Mouse (Mus musculus) midbrain, embryonic 14.5 days (tissue): ENCODE data around the gene Gm8369. TPM values are rescaled to one million over a fixed set of nuclear protein-coding genes. Genes with fewer than 3 reads are reported as not detected.
"Not testable (repeated sequence)": the region's sequence is repeated elsewhere in the genome, so short reads cannot be mapped to it uniquely, and the experiment has no call there.

Experiments
- ATAC-seq: fragments of 200-750 bp; cut with Nextera tagmentation; 2 replicates; pipeline ENCODE4 v1.8.0; 2017; ENCODE audit warnings: moderate number of reproducible peaks, moderate library complexity; ENCODE audit not compliant: low FRiP score, low TSS enrichment
- DNase-seq: peaks from one replicate; pipeline ENCODE4 v3.0.0-alpha.2; 2015
- H3K27ac ChIP-seq: fragments of 300-500 bp; sonication (generic); replicated peaks from 2 replicates; pipeline ENCODE4 v1.5.1; 2014; ENCODE audit warnings: mild to moderate bottlenecking, low read depth, low read length, moderate library complexity
- H3K27me3 ChIP-seq: fragments of 300-500 bp; sonication (generic); 2 replicates; pipeline ENCODE4 v1.6.1; 2014; ENCODE audit warnings: low read length, control low read depth, mixed read lengths; ENCODE audit not compliant: control insufficient read depth, insufficient read depth
- H3K36me3 ChIP-seq: fragments of 300-500 bp; sonication (generic); 2 replicates; pipeline ENCODE4 v1.6.1; 2014; ENCODE audit warnings: low read length, control low read depth; ENCODE audit not compliant: control insufficient read depth, insufficient read depth
- H3K4me1 ChIP-seq: fragments of 300-500 bp; sonication (generic); 2 replicates; pipeline ENCODE4 v1.6.1; 2014; ENCODE audit warnings: mild to moderate bottlenecking, antibody characterized with exemption, low read length, control low read depth; ENCODE audit not compliant: control insufficient read depth, insufficient read depth
- H3K4me2 ChIP-seq: fragments of 300-500 bp; sonication (generic); 2 replicates; pipeline ENCODE4 v1.6.1; 2014; ENCODE audit warnings: mild to moderate bottlenecking, low read length, moderate library complexity
- H3K4me3 ChIP-seq: fragments of 300-500 bp; sonication (generic); replicated peaks from 2 replicates; pipeline ENCODE4 v1.5.1; 2014; ENCODE audit warnings: low read depth, low read length
- H3K9ac ChIP-seq: fragments of 300-500 bp; sonication (generic); replicated peaks from 2 replicates; pipeline ENCODE4 v1.6.1; 2014; ENCODE audit warnings: mild to moderate bottlenecking, low read length, moderate library complexity
- H3K9me3 ChIP-seq: fragments of 300-500 bp; sonication (generic); 2 replicates; pipeline ENCODE4 v1.6.1; 2016; ENCODE audit warnings: low read length, control low read depth, mixed read lengths; ENCODE audit not compliant: control insufficient read depth
- WGBS: fragments of 180-500 bp; shearing (Covaris S2); extraction: QIAGEN DNeasy Blood & Tissue Kit; methylation state at CpG from one replicate; pipeline ENCODE4 v1.1.7; 2014; 5-methylcytosine and 5-hydroxymethylcytosine counted together
- polyA plus RNA-seq: library from polyadenylated mRNA; unstranded; fragments of >200 nt; fragmentation: Nextera tagmentation; extraction: Ambion mirVana; gene quantifications from 2 replicates; pipeline ENCODE4 v1.2.1, GENCODE M21; 2014

Gm8369 gene
- polyA plus RNA-seq, 1 experiment from 2014 or later: not detected

DNA sequence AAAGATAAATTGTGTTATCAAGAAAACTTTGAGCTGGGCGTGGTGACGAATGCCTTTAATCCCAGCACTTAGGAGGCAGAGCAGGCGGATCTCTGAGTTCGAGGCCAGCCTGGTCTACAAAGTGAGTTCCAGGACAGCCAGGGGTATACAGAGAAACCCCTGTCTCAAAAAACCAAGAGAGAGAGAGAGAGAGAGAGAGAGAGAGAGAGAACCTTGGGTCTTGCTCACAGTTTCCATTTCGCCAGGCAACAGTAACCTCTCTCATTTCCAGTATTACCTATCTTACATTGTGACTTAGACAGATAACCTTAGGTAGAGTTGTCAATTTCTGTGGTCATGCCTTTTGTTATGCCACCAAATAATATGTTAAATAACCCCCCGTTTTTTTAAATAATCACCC is 10.6 kb downstream of the Gm8369 start:
- Histone ChIP-seq H3K9me3 (no peaks in the 10 kb centered on the region), H3K4me3 (no peak overlapping the region), H3K27ac (no peak overlapping the region), H3K4me2 (no peak overlapping the region), H3K9ac (no peak overlapping the region), H3K36me3 (no peaks in the 10 kb centered on the region), H3K4me1 (no peaks in the 10 kb centered on the region), H3K27me3 (no peaks in the 10 kb centered on the region)
- ATAC-seq (no peak), DNase-seq (no peak)
- 83% methylated on average over 6 of the region's 6 CpGs for WGBS

DNA sequence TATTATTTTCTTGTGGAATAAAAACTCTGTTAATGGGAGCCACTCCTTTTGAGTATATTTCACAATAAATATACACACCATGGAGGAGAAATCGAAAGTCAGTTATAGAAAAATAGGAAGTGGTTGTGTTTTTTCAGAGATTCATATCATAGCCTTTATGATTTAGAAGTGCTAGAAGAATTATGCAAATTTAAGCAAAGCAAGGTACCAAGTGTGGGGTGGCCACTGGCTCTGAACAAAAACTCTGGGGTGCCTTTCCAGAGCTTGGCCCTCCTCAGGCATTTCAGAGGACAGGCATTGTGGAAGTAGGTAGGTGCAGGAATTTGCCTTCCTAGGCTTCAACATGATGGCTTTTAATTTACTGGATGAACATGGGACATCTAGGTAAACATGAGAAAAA is 11.6 kb downstream of the Gm8369 start:
- ATAC-seq, H3K4me2 ChIP-seq, H3K36me3 ChIP-seq, H3K9me3 ChIP-seq, H3K4me1 ChIP-seq, H3K27me3 ChIP-seq, H3K27ac ChIP-seq, H3K9ac ChIP-seq, DNase-seq, H3K4me3 ChIP-seq: not testable (repeated sequence)
- 91% methylated on average over 1 of the region's 1 CpGs for WGBS

DNA sequence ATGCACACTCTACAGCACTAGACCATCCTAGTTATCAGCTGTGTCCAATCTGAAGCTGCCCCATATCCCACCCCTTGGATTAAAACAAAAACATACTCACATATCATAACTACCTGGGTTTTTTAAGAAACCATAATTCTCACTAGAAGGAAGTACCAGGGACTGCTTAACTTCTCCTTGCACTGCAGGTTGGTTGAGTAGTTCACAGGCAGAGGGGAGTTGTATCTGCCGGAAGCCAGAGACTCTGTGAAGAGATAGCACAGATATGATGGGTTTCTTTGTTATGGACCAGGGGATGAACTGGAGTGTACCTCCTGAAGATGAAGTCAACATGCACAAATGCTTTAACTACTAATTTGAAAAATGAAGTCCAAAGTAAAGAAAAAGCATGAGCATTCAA is 15.1 kb downstream of the Gm8369 start:
- Histone ChIP-seq H3K4me2 (no peak overlapping the region), H3K36me3 (no peaks in the 10 kb centered on the region), H3K27ac (no peak overlapping the region), H3K4me1 (no peaks in the 10 kb centered on the region), H3K9ac (no peak overlapping the region), H3K9me3 (no peaks in the 10 kb centered on the region), H3K4me3 (no peak overlapping the region), H3K27me3 (no peaks in the 10 kb centered on the region)
- ATAC-seq (no peak), DNase-seq (no peak)
- 95% methylated on average over 1 of the region's 1 CpGs for WGBS

DNA sequence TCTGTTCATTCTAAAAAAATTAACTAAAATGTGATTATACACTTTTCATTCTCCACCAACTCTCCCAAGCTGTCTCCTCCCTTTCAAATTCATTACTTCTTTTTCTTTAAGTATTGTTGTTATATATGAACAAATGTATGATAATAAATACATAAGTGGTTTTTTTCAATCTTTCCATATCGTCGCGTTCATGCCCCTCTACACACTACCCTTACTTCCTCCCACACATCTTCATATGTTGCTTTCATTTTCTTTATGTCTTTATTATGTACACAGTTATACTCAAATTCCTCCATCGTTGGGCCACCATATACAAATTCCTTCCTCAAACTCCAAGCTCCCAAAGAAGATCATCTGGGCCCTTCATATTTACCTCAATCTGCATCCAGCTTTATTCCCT is 15.6 kb downstream of the Gm8369 start:
- DNase-seq (no peak), ATAC-seq (no peak)
- H3K9ac ChIP-seq: no peak overlapping the region
- H3K4me2 ChIP-seq: no peak overlapping the region
- H3K9me3 ChIP-seq: no peaks in the 10 kb centered on the region
- no peaks in the 10 kb centered on the region for H3K36me3 ChIP-seq
- no peaks in the 10 kb centered on the region for H3K4me1 ChIP-seq
- no peak overlapping the region for H3K27ac ChIP-seq
- H3K27me3 ChIP-seq: no peaks in the 10 kb centered on the region
- H3K4me3 ChIP-seq: no peak overlapping the region
- WGBS: 91% methylated on average over 4 of the region's 4 CpGs

DNA sequence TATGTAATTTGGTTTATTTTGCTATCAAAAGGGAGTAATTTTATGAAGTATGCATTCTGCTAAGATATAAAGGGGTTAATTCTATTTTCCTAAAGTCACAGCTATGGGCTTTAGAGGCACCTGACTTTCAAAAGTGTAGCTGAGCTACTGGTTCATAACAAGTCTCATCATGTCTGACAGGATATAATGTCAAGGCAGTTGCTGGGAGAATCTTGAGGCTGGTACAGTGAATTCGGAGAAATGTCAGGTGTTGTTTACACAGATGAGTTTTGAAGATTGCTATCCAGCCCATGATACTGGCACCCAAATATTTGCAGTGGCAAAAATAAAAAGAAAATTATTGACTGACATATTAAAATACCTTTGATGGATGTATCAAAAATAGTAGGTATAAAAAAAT is 19.1 kb downstream of the Gm8369 start:
- Histone ChIP-seq H3K4me2 (no peak overlapping the region), H3K36me3 (no peaks in the 10 kb centered on the region), H3K27me3 (no peaks in the 10 kb centered on the region), H3K27ac (no peak overlapping the region), H3K4me3 (no peak overlapping the region), H3K9ac (no peak overlapping the region), H3K4me1 (no peaks in the 10 kb centered on the region), H3K9me3 (no peaks in the 10 kb centered on the region)
- no peak for DNase-seq
- 91% methylated on average over 1 of the region's 1 CpGs for WGBS
- no peak for ATAC-seq

DNA sequence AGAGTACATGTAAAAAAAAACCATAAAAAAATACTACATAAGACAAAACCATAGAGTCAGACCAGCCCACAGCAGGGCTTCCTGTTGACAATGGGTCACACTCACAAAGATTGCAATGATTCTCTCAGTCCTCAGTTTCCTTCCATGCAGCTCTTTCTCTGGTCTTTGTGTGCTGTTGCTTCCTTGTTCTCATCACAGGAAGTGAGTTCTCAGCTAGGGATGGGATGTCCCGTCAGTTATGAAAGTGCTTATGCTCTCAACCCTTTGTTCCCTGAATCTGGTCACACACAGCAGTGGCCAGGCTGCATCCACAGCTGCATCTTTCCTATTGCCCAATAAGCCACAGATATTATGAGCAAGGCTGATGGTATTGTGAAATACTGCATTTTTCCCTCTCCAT is 27.7 kb downstream of the Gm8369 start:
- DNase-seq: no peak

DNA sequence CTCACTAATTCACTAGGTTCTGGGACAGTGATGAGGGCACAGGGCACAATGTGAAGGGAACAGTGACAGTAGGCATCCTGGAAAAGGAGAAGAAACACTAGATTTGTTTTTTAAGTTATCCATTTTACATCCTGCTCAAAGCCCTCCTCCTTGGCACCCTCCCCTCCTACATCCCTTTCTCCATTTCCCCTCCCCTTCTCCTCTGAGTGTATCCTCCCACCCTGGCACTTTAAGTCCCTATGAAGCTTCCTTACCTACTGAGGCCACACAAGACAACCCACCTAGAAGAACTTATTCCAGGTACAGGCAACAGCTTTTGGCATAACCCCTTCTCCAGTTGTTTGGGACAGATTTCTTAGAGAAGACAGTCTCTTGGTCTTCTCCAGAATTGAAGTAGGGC is 30.5 kb downstream of the Gm8369 start, which contains the start of gene Ms4a6b:
Gene Ms4a6b, plus strand, starts transcription at position 267 of the 400 bp plus-strand sequence.
- H3K4me2 ChIP-seq: no peak within 1 kb of the TSS
- H3K4me3 ChIP-seq: no peak within 1 kb of the TSS
- no peaks in the 10 kb centered on the region for H3K36me3 ChIP-seq
- no peak within 1 kb of the TSS for H3K27ac ChIP-seq
- H3K9ac ChIP-seq: no peak within 1 kb of the TSS
- DNase-seq (no peak), ATAC-seq (no peak)
- no peaks in the 10 kb centered on the region for H3K4me1 ChIP-seq
- H3K27me3 ChIP-seq: no peaks in the 10 kb centered on the region
- no peaks in the 10 kb centered on the region for H3K9me3 ChIP-seq

More for the DNA sequence above, 27.7 kb downstream of the Gm8369 start:
- no peak for ATAC-seq
- WGBS: 70% methylated on average over 1 of the region's 1 CpGs
- Histone ChIP-seq H3K9me3 (no peaks in the 10 kb centered on the region), H3K4me2 (no peak overlapping the region), H3K9ac (no peak overlapping the region), H3K36me3 (no peaks in the 10 kb centered on the region), H3K4me1 (no peaks in the 10 kb centered on the region), H3K4me3 (no peak overlapping the region), H3K27me3 (no peaks in the 10 kb centered on the region), H3K27ac (no peak overlapping the region)

DNA sequence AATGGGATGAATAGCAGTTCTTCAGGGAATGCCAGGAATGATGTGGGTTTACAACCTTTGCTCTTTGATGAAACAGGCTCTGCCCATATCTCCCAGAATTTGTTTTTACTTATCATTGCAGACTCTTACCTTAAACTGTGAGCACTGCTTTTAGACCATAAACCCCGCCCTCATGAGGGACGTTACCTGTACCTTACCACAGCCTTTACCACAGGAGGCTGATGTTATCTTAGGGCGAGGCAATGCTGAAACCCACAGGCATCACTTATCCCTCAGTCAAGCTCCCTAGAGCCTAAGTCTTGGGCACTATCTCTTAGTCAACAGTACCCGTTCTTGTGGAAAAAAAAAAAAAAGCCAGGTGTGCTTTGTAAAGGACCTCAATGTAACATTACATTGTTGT is 31.1 kb downstream of the Gm8369 start:
- H3K4me1 ChIP-seq: no peaks in the 10 kb centered on the region
- no peak overlapping the region for H3K4me3 ChIP-seq
- no peak for DNase-seq
- H3K27ac ChIP-seq: no peak overlapping the region
- no peak overlapping the region for H3K4me2 ChIP-seq
- H3K36me3 ChIP-seq: no peaks in the 10 kb centered on the region
- WGBS: 69% methylated on average over 4 of the region's 4 CpGs
- no peak for ATAC-seq
- H3K9ac ChIP-seq: no peak overlapping the region
- no peaks in the 10 kb centered on the region for H3K9me3 ChIP-seq
- H3K27me3 ChIP-seq: no peaks in the 10 kb centered on the region

DNA sequence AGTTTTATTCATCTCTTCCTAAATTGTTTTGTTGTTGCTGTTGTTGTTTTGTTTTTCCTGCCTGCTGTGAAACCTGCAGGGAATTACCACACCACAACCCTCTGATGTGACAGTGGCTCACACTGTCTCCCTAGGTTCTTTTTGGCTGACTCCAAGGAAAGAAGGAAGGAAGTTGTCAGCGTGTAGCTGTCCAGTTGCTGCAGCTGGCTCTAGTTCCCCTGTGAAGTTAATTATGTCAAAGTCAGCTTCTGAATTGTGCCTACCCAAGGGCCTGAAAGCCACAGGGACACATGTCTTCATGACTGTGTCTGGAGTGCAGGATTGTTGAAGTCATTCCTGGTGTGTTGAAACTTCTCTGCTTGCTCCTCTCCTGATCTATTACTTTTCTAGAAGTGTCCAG is 31.6 kb downstream of the Gm8369 start:
- H3K27me3 ChIP-seq, H3K4me2 ChIP-seq, H3K27ac ChIP-seq, H3K36me3 ChIP-seq, H3K4me3 ChIP-seq, ATAC-seq, DNase-seq, H3K9me3 ChIP-seq, H3K9ac ChIP-seq, H3K4me1 ChIP-seq: not testable (repeated sequence)
- 67% methylated on average over 1 of the region's 1 CpGs for whole genome bisulfite sequencing
